Mouse (Mus musculus) liver, embryonic 14.5 days (tissue): ENCODE measurements at regions not wholly inside any gene's neighbourhood (a gene's known extent, or its start where the extent isn't known, plus 50 kb on each side); places are given as distances from the start of the nearest gene placed in this dataset.

Source experiments
- ATAC-seq: fragments of 200-750 bp; cut with Nextera tagmentation; 2 replicates; pipeline ENCODE4 v1.8.0; 2017; ENCODE audit warnings: moderate number of reproducible peaks, mild to moderate bottlenecking, moderate library complexity; ENCODE audit not compliant: insufficient read depth
- DNase-seq, 3 experiments: peaks; one replicate each; pipeline ENCODE4 v3.0.0-alpha.2; 2012 to 2013; ENCODE audit warnings: low read depth in 3 of 3, low spot score in 3 of 3
- H3K27ac ChIP-seq: fragments of 300-500 bp; sonication (generic); 2 replicates; pipeline ENCODE4 v1.5.1; 2014; ENCODE audit warnings: moderate library complexity, mild to moderate bottlenecking, control low read depth, inconsistent platforms
- H3K27me3 ChIP-seq: fragments of 300-500 bp; sonication (generic); 2 replicates; pipeline ENCODE4 v1.6.1; 2014; ENCODE audit warnings: mild to moderate bottlenecking, low read length, moderate library complexity; ENCODE audit not compliant: control insufficient read depth, insufficient read depth
- H3K36me3 ChIP-seq: fragments of 300-500 bp; sonication (generic); replicated peaks from 2 replicates; pipeline ENCODE4 v1.6.1; 2014; ENCODE audit warnings: low read depth; ENCODE audit not compliant: control insufficient read depth, insufficient read depth
- H3K4me1 ChIP-seq, 2 experiments: fragments of 200-500 bp in 1 of 2; fragments of 300-500 bp in 1 of 2; sonication (generic) in 1 of 2; replicated peaks; 2 replicates each; pipeline ENCODE4 v1.6.1; 2012 to 2014; ENCODE audit warnings: antibody characterized with exemption in 1 of 2, inconsistent platforms in 1 of 2, low read length in 1 of 2; ENCODE audit not compliant: control insufficient read depth in 2 of 2, insufficient read depth in 2 of 2
- H3K4me2 ChIP-seq: fragments of 300-500 bp; sonication (generic); 2 replicates; pipeline ENCODE4 v1.6.1; 2014; ENCODE audit warnings: low read depth, mild to moderate bottlenecking, control low read depth, moderate library complexity
- H3K4me3 ChIP-seq, 2 experiments: fragments of 200-500 bp in 1 of 2; fragments of 300-500 bp in 1 of 2; sonication (generic) in 1 of 2; 2 replicates each; pipeline ENCODE4 v1.5.1; 2012 to 2014; ENCODE audit warnings: low read depth in 2 of 2, low read length in 2 of 2, mild to moderate bottlenecking in 2 of 2, control low read depth in 1 of 2, inconsistent platforms in 1 of 2, moderate library complexity in 1 of 2; ENCODE audit not compliant: insufficient read depth in 1 of 2
- H3K9ac ChIP-seq: fragments of 300-500 bp; sonication (generic); replicated peaks from 2 replicates; pipeline ENCODE4 v1.6.1; 2014; ENCODE audit warnings: mild to moderate bottlenecking, control low read depth, moderate library complexity
- H3K9me3 ChIP-seq: fragments of 300-500 bp; sonication (generic); 2 replicates; pipeline ENCODE4 v1.6.1; 2016; ENCODE audit warnings: low read length, mixed read lengths; ENCODE audit not compliant: control insufficient read depth
- CTCF ChIP-seq: IDR thresholded peaks from 2 replicates; pipeline ENCODE4 v1.5.1; 2016; ENCODE audit warnings: antibody characterized with exemption, low read depth, control low read depth
- EP300 ChIP-seq: IDR thresholded peaks from 2 replicates; pipeline ENCODE4 v1.6.1; 2016; ENCODE audit warnings: antibody characterized with exemption, low read depth
- WGBS: fragments of 180-500 bp; shearing (Covaris S2); extraction: QIAGEN DNeasy Blood & Tissue Kit; methylation state at CpG from one replicate; pipeline ENCODE4 v1.1.7; 2014; ENCODE audit not compliant: insufficient replicate concordance; 5-methylcytosine and 5-hydroxymethylcytosine counted together

DNA sequence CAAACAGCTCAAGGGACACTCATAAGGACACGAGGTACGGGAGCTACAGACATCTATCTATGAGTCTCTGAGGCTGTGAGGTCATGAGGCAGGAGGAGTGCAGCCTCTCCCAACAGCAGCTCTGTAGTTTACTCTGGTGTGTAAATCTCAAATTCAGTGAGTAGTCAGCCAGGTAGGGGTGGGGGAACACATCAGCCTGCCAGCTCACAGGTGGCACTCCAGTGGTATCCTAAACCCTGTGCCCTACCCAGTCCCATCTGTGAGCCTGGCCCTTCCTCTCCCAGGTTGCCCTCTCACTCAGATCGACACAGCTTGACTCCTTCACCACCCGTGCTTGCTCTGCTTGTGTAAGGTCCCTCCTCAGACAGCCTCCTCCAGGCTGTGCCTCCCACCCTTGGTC, 202.2 kb downstream of the Sipa1l2 start:
- Histone ChIP-seq H3K36me3 (no peaks in the 10 kb centered on the region), H3K27me3 (no peaks in the 10 kb centered on the region), H3K9ac (no peak overlapping the region), H3K4me2 (no peak overlapping the region), H3K4me3 (no peak overlapping the region), H3K4me1 (no peaks in the 10 kb centered on the region), H3K9me3 (no peaks in the 10 kb centered on the region), H3K27ac (no peak overlapping the region)
- no peak for TF ChIP-seq CTCF
- TF ChIP-seq EP300, result no peak
- ATAC-seq (no peak), DNase-seq (no peak)
- WGBS, result 56% methylated on average over 4 of the region's 4 CpGs

DNA sequence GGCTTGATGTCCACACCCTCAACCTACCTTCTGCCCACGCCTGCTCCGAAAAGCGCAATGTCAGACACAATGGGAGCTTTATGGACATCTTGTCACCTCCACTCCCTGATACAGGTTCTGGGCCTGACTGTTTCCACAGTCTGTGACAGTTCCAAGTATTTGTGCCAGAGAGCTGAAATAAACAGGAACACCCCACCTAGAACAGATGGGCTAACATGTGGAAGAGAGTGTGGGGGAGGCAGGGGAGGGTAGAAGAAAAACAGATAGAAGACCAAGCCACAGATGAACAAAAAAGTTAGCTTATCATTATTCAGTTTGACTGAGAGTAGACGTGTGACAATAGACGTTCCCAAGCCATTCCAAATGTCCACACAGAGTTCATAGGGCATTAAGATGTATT, 204.6 kb downstream of the Sipa1l2 start:
- ATAC-seq, result no peak
- no peaks in the 10 kb centered on the region for H3K4me1 ChIP-seq
- TF ChIP-seq EP300, result no peak
- H3K4me3 ChIP-seq, result no peak overlapping the region
- H3K27me3 ChIP-seq, result no peaks in the 10 kb centered on the region
- H3K9me3 ChIP-seq, result no peaks in the 10 kb centered on the region
- no peak overlapping the region for H3K4me2 ChIP-seq
- WGBS, result 63% methylated on average over 5 of the region's 5 CpGs
- no peak for DNase-seq
- no peak overlapping the region for H3K9ac ChIP-seq
- no peaks in the 10 kb centered on the region for H3K36me3 ChIP-seq
- H3K27ac ChIP-seq, result no peak overlapping the region

DNA sequence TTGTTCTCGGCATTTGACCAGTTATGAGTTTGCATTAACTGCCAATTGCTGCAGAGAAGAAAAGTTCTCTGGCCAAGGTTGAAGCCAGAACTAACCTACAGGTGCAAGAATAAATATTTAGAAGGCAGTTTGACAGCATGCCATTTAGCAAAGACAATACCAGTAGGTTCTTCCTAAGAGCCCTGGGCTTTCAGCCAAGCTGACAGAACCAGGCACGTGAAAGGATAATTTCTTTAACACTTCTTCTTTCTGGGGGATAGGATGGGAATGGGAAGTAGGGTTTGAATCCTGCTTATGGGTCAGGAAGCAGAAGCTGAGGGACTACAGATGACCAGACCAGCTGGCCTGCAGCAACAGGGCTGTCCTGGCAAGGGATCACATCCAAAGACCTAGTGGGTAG, 210.2 kb downstream of the Sipa1l2 start:
- ATAC-seq, result no peak

DNA sequence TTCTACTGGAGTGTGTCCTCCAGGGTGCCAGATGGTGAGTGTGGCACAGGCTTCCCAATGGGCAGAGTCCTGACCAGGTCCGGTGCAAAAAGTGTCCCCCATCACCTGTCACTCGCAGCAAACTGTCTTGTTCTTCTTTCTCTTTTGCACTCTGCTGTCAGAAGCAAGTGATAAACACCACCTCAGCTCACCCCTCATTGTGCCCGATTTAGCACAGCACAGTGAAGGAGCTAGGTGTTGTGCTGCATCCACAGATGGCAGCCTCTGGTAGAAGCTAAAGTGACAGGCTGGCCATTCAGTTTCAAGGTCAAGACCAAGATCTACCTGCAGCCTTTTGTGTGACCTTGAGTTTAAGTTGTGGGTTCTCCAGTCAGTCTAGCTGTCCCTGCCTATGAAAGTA, 211.8 kb downstream of the Sipa1l2 start:
- no peaks in the 10 kb centered on the region for H3K4me1 ChIP-seq
- ATAC-seq, result no peak
- H3K9me3 ChIP-seq, result no peaks in the 10 kb centered on the region
- no peak for DNase-seq
- WGBS, result 62% methylated on average over 3 of the region's 3 CpGs
- H3K36me3 ChIP-seq, result no peaks in the 10 kb centered on the region
- no peak overlapping the region for H3K9ac ChIP-seq
- H3K4me3 ChIP-seq, result no peak overlapping the region
- no peak for TF ChIP-seq EP300
- TF ChIP-seq CTCF, result no peak
- no peak overlapping the region for H3K4me2 ChIP-seq
- no peak overlapping the region for H3K27ac ChIP-seq
- no peaks in the 10 kb centered on the region for H3K27me3 ChIP-seq

More for the DNA sequence above, 210.2 kb downstream of the Sipa1l2 start:
- Histone ChIP-seq H3K9me3 (no peaks in the 10 kb centered on the region), H3K4me2 (no peak overlapping the region), H3K4me1 (no peaks in the 10 kb centered on the region), H3K4me3 (no peak overlapping the region), H3K9ac (no peak overlapping the region), H3K27ac (no peak overlapping the region), H3K27me3 (no peaks in the 10 kb centered on the region), H3K36me3 (no peaks in the 10 kb centered on the region)
- WGBS, result 50% methylated on average over 2 of the region's 2 CpGs
- DNase-seq, result no peak
- no peak for TF ChIP-seq CTCF
- no peak for TF ChIP-seq EP300

DNA sequence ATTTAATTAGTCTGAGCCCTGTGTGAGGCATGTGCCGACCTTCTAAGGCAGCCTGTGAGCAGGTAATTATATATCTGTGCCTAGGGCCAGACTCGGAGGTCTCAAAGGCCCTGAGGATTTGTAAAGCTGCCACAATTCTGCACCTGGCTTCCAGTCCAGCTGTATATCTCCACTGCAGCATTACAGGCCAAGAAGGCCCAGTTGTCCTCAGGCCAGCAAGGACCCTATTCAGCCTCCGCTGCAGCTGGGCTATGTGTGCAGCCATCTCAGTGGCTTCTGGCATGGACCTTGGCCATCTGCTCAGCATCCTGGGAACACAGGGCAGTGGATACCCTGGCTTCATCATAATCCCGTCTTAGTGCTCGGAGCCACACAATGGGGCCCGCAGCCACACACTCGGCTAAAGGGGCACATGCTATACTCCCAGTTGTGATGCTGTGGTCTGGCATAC, 214.5 kb downstream of the Sipa1l2 start:
- Histone ChIP-seq H3K4me2 (no peak overlapping the region), H3K36me3 (no peaks in the 10 kb centered on the region), H3K9ac (no peak overlapping the region), H3K9me3 (no peaks in the 10 kb centered on the region), H3K27me3 (no peaks in the 10 kb centered on the region), H3K4me1 (peaks cover 0 to 6% of the 10 kb centered on the region in 2 experiments; a peak in 2 of 4 replicates), H3K4me3 (no peak overlapping the region), H3K27ac (no peak overlapping the region)
- 70% methylated on average over 7 of the region's 7 CpGs for WGBS
- ATAC-seq (no peak), DNase-seq (no peak)
- TF ChIP-seq EP300 (no peak), CTCF (no peak)

DNA sequence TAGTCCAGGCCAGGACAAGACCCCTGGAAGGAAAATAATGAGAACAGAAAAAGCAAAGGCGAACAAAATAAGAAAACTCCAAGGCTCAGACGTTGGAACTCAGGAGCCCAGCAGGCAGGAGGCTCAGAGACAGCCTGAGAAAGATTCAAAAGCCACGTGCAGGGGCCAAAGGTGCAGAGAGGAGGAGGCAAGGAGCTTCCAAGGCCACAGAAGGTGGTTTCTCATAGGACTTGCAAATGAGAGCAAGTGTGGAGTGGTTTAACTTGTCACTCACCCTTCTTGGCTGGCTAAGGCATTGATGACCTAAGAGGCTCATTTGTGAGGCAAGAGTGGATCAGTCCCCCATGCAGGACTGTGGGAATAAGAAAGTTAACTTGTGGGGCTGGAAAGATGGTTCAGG, 217.3 kb downstream of the Sipa1l2 start:
- 43% methylated on average over 3 of the region's 3 CpGs for WGBS
- no peak overlapping the region for H3K9ac ChIP-seq
- no peaks in the 10 kb centered on the region for H3K36me3 ChIP-seq
- H3K27ac ChIP-seq, result no peak overlapping the region
- H3K4me2 ChIP-seq, result no peak overlapping the region
- TF ChIP-seq EP300 (no peak), CTCF (no peak)
- no peaks in the 10 kb centered on the region for H3K9me3 ChIP-seq
- ATAC-seq, result no peak
- H3K27me3 ChIP-seq, result no peaks in the 10 kb centered on the region
- no peak for DNase-seq
- H3K4me3 ChIP-seq, result no peak overlapping the region
- H3K4me1 ChIP-seq, result peaks cover 0 to 10% of the 10 kb centered on the region in 2 experiments; a peak in 2 of 4 replicates
